Mouse (Mus musculus): ENCODE results near the gene Grb2. TPM values are rescaled to one million over a fixed set of nuclear protein-coding genes. Genes with fewer than 3 reads are reported as not detected.

The Grb2 gene
- polyA plus RNA-seq (2014; fragmentation: Nextera tagmentation; extraction: Ambion mirVana), result 39.6 and 55.0 TPM in 2 replicates

DNA sequence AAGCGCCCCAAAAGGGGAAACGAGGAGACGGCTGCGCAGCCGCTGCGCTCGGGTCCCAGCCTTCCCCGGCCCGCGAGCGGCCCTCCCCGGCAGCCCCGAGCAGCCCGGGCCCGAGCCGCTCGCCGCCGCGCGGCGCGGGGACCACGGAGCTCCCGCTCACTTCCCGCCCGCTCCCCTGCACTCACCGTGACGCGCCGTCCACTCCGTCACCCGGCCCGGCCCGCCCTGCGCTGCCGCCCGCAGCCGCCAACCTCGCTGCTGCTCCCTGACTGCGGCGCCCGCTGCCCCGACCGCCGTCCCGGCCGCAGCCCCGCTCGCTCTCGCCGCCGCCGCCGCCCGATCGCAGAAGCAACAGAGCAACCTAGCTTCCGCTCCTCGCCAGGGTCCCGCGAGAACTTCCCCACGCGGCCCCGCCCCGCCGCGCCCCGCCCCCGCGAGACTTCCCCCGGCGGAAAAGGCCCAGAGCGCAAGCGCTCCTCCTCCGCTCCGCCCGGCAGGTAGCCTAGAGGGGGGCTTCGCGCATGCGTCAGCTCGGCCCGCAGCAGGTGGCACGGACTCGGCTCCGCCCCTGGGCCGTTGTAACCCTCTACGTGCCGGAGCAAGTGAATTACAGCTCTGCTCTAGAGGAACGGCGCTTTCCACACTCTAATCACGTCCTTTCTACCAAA is at the start of gene Grb2:
Gene Grb2, minus strand, starts transcription at position 389 of the 668 bp plus-strand sequence.
- H3K4me1 ChIP-seq (ENCODE audit: control insufficient read depth, insufficient read depth, low read length), result peaks cover 14% of the 10 kb centered on the region
- H3K27ac ChIP-seq (ENCODE audit: low read length), result peak within 1 kb of the TSS; percentile 88
- peak within 1 kb of the TSS; percentile 95 for H3K9ac ChIP-seq (replicated peaks; ENCODE audit: low read depth, low read length)
- no peaks in the 10 kb centered on the region for H3K36me3 ChIP-seq (ENCODE audit: control insufficient read depth, insufficient read depth, low read length)
- no peaks in the 10 kb centered on the region for H3K9me3 ChIP-seq (ENCODE audit: control insufficient read depth, low read depth, low read length)
- H3K4me3 ChIP-seq (ENCODE audit: low read depth, low read length), result peak within 1 kb of the TSS; percentile 99
- ATAC-seq (ENCODE audit: insufficient number of reproducible peaks, insufficient read depth, low FRiP score, low read depth), result peak; percentile 98
- H3K27me3 ChIP-seq (ENCODE audit: control insufficient read depth, insufficient read depth, low read length), result no peaks in the 10 kb centered on the region
- H3K4me2 ChIP-seq (replicated peaks; ENCODE audit: low read depth, low read length), result peak within 1 kb of the TSS; percentile 92
- WGBS, result under 1% methylated on average over 57 of the region's 91 CpGs

DNA sequence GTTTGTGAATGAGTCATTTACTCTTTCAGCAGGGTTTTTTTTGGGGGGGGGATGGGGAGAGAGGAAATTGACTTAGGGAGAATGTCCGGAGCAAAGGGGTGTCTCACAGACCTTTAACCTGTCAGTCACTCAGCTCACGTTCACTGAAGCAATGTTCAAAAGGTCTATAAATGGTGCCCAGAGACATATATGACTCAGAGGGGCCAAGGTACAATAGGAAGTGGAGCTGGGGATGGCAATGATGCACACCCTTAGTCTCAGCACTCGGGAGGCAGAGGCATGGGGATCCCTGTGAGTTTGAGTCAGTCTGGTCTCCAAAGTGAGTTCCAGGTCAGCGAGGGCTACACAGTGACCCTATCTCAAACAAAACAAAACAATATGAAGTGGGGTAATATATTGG is 45.1 kb upstream of the Grb2 start:
- Histone ChIP-seq H3K4me3 (ENCODE audit: low read depth, low read length) (no peak overlapping the region), H3K9me3 (ENCODE audit: control insufficient read depth, low read depth, low read length) (no peaks in the 10 kb centered on the region), H3K36me3 (ENCODE audit: control insufficient read depth, insufficient read depth, low read length) (no peaks in the 10 kb centered on the region), H3K27me3 (ENCODE audit: control insufficient read depth, insufficient read depth, low read length) (no peaks in the 10 kb centered on the region), H3K4me1 (ENCODE audit: control insufficient read depth, insufficient read depth, low read length) (no peaks in the 10 kb centered on the region), H3K27ac (ENCODE audit: low read length) (no peak overlapping the region), H3K9ac (replicated peaks; ENCODE audit: low read depth, low read length) (no peak overlapping the region), H3K4me2 (replicated peaks; ENCODE audit: low read depth, low read length) (no peak overlapping the region)
- WGBS, result 73% methylated on average over 4 of the region's 4 CpGs
- ATAC-seq (ENCODE audit: insufficient number of reproducible peaks, insufficient read depth, low FRiP score, low read depth), result no peak

DNA sequence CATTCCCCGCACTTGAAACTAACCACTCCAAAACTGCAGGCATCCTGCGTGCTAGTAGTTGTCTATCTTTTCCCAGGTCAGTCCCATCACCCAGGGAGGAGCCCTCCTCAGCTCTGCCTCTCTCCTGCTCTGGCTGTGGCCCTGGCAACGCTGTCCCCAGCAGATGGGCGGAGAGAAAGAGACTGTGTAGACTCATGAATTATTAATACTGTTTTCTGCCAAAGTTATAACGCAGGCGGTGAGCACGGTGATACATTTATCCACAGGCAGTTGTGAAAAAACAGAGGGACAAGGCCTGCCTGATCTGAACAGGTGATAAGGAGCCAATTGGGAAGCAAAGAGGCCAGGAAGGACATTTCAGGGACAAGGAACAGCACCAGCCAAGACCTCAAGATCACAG is 44.3 kb upstream of the Grb2 start:
- Histone ChIP-seq H3K9me3 (ENCODE audit: control insufficient read depth, low read depth, low read length) (no peaks in the 10 kb centered on the region), H3K27me3 (ENCODE audit: control insufficient read depth, insufficient read depth, low read length) (no peaks in the 10 kb centered on the region), H3K9ac (replicated peaks; ENCODE audit: low read depth, low read length) (no peak overlapping the region), H3K4me1 (ENCODE audit: control insufficient read depth, insufficient read depth, low read length) (no peaks in the 10 kb centered on the region), H3K4me2 (replicated peaks; ENCODE audit: low read depth, low read length) (no peak overlapping the region), H3K4me3 (ENCODE audit: low read depth, low read length) (no peak overlapping the region), H3K36me3 (ENCODE audit: control insufficient read depth, insufficient read depth, low read length) (no peaks in the 10 kb centered on the region), H3K27ac (ENCODE audit: low read length) (no peak overlapping the region)
- WGBS, result 79% methylated on average over 7 of the region's 7 CpGs
- ATAC-seq (ENCODE audit: insufficient number of reproducible peaks, insufficient read depth, low FRiP score, low read depth), result no peak

DNA sequence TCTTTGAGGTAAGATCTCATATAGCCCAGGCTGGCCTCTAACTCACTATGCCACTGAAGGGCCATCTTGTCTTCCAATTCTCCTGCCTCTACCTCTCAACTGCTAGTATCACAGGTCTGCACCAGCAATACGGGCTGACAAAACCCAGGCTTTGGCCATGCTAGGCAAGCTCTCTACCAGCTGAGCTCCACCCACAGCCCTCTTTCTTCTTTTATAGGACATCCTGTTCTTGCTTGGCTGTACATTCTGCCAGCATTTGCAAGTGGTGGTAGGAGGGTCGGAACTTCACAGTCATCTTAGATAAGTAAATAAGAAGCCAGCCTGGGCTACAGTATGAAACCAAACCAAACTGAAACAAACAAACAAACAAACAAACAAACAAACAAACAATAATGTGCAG is 43.3 kb upstream of the Grb2 start:
- WGBS, result 60% methylated on average over 2 of the region's 2 CpGs
- no peak overlapping the region for H3K27ac ChIP-seq (ENCODE audit: low read length)
- no peak for ATAC-seq (ENCODE audit: insufficient number of reproducible peaks, insufficient read depth, low FRiP score, low read depth)
- H3K27me3 ChIP-seq (ENCODE audit: control insufficient read depth, insufficient read depth, low read length), result no peaks in the 10 kb centered on the region
- H3K9ac ChIP-seq (replicated peaks; ENCODE audit: low read depth, low read length), result no peak overlapping the region
- H3K36me3 ChIP-seq (ENCODE audit: control insufficient read depth, insufficient read depth, low read length), result no peaks in the 10 kb centered on the region
- no peaks in the 10 kb centered on the region for H3K4me1 ChIP-seq (ENCODE audit: control insufficient read depth, insufficient read depth, low read length)
- H3K9me3 ChIP-seq (ENCODE audit: control insufficient read depth, low read depth, low read length), result no peaks in the 10 kb centered on the region
- no peak overlapping the region for H3K4me3 ChIP-seq (ENCODE audit: low read depth, low read length)
- H3K4me2 ChIP-seq (replicated peaks; ENCODE audit: low read depth, low read length), result no peak overlapping the region

DNA sequence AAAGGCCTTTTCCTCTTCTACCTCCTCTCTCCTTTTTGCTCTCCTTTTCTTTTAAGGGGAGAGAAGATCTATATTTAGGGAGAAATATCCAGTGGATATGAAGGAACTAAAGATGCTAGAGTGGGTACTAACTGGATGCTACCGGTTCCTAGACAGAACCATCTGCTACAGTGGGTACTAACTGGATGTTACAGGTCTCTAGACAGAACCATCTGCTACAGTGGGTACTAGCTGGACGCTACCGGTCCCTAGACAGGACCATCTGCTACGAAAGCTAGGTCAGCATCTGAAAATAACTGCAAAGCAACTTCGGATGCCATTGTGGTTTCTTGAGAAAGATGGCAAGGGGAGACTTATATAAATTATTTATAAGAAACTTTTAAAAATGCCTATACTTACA is 41.4 kb upstream of the Grb2 start:
- Histone ChIP-seq H3K4me3 (ENCODE audit: low read depth, low read length) (no peak overlapping the region), H3K4me2 (replicated peaks; ENCODE audit: low read depth, low read length) (no peak overlapping the region), H3K27ac (ENCODE audit: low read length) (no peak overlapping the region), H3K27me3 (ENCODE audit: control insufficient read depth, insufficient read depth, low read length) (no peaks in the 10 kb centered on the region), H3K4me1 (ENCODE audit: control insufficient read depth, insufficient read depth, low read length) (no peaks in the 10 kb centered on the region), H3K36me3 (ENCODE audit: control insufficient read depth, insufficient read depth, low read length) (no peaks in the 10 kb centered on the region), H3K9me3 (ENCODE audit: control insufficient read depth, low read depth, low read length) (no peaks in the 10 kb centered on the region), H3K9ac (replicated peaks; ENCODE audit: low read depth, low read length) (no peak overlapping the region)
- ATAC-seq (ENCODE audit: insufficient number of reproducible peaks, insufficient read depth, low FRiP score, low read depth), result no peak
- 92% methylated on average over 5 of the region's 5 CpGs for WGBS

DNA sequence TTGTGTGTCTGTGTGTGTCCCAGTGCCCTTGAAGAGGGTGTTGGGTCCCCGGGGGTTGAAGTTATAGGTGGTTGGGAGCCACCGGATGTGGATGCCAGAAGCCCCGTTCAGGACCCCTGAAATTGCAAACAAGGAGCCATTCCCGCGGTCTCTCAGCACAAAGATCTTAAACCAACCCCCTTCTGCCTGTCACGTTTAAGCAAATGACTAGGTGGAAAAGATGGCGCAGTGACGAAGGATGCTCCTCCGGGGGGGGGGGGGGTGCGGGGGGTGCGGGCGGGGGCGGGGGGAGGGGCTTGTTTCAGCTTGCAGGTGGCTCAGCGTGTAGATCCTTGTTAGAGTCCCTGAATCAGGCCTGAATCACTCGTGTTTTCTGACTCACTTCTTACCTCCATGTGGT is 39.0 kb upstream of the Grb2 start:
- Histone ChIP-seq H3K4me2 (replicated peaks; ENCODE audit: low read depth, low read length) (peak overlapping the region; percentile 33; the same call in 1 of the 2 replicates), H3K4me1 (ENCODE audit: control insufficient read depth, insufficient read depth, low read length) (no peaks in the 10 kb centered on the region), H3K27ac (ENCODE audit: low read length) (no peak overlapping the region), H3K9ac (replicated peaks; ENCODE audit: low read depth, low read length) (no peak overlapping the region), H3K4me3 (ENCODE audit: low read depth, low read length) (no peak overlapping the region), H3K27me3 (ENCODE audit: control insufficient read depth, insufficient read depth, low read length) (no peaks in the 10 kb centered on the region), H3K9me3 (ENCODE audit: control insufficient read depth, low read depth, low read length) (no peaks in the 10 kb centered on the region), H3K36me3 (ENCODE audit: control insufficient read depth, insufficient read depth, low read length) (no peaks in the 10 kb centered on the region)
- WGBS, result 3% methylated on average over 15 of the region's 15 CpGs
- ATAC-seq (ENCODE audit: insufficient number of reproducible peaks, insufficient read depth, low FRiP score, low read depth), result no peak

DNA sequence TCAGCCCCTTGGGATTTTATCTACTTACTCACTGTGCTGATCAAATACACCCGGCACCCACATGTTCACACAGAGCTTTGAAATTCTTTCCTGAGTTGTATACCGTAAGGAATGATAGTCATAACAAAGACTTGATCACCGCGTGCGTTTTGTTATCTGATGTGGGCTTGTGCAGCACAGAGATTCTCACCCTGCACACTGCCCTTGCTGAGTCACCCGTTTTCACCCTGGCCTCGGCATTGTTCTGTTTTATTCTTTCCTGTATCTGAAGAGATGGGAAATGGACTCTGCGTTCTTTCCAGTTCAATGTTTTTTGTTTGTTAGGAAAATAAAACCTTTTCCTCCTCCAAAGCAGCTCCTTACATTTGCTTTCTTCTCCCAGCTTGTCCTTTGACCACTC is 38.4 kb upstream of the Grb2 start:
- H3K9ac ChIP-seq (replicated peaks; ENCODE audit: low read depth, low read length), result no peak overlapping the region
- H3K4me2 ChIP-seq (replicated peaks; ENCODE audit: low read depth, low read length), result 0 out of 2 replicates have a peak overlapping the region, but pooled peaks have one; percentile 33

DNA sequence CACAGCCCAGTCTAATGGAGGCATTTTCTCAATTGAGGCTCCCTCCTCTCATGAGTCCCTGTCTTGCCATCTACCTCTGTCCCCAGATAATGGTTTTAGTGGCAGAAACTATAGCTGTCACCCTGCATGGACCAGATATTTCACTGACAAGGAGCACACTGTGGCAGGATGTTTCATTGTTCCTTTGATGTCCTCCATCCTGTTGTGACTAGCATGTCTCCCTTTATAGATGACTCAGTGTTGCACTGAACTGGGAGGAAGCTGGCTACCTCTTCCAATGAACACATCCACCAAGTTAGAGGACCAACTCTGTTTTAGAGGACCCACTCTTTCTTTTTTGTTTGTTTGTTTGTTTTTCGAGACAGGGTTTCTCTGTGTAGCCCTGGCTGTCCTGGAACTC is 37.7 kb upstream of the Grb2 start:
- Histone ChIP-seq H3K4me1 (ENCODE audit: control insufficient read depth, insufficient read depth, low read length) (no peaks in the 10 kb centered on the region), H3K4me3 (ENCODE audit: low read depth, low read length) (no peak overlapping the region), H3K9me3 (ENCODE audit: control insufficient read depth, low read depth, low read length) (no peaks in the 10 kb centered on the region), H3K36me3 (ENCODE audit: control insufficient read depth, insufficient read depth, low read length) (no peaks in the 10 kb centered on the region), H3K4me2 (replicated peaks; ENCODE audit: low read depth, low read length) (no peak overlapping the region), H3K27ac (ENCODE audit: low read length) (no peak overlapping the region), H3K9ac (replicated peaks; ENCODE audit: low read depth, low read length) (no peak overlapping the region), H3K27me3 (ENCODE audit: control insufficient read depth, insufficient read depth, low read length) (no peaks in the 10 kb centered on the region)
- 63% methylated on average over 1 of the region's 1 CpGs for WGBS
- no peak for ATAC-seq (ENCODE audit: insufficient number of reproducible peaks, insufficient read depth, low FRiP score, low read depth)

More for the DNA sequence above, 38.4 kb upstream of the Grb2 start:
- WGBS, result 26% methylated on average over 8 of the region's 8 CpGs
- no peak for ATAC-seq (ENCODE audit: insufficient number of reproducible peaks, insufficient read depth, low FRiP score, low read depth)
- no peak overlapping the region for H3K27ac ChIP-seq (ENCODE audit: low read length)
- no peaks in the 10 kb centered on the region for H3K27me3 ChIP-seq (ENCODE audit: control insufficient read depth, insufficient read depth, low read length)
- no peaks in the 10 kb centered on the region for H3K9me3 ChIP-seq (ENCODE audit: control insufficient read depth, low read depth, low read length)
- no peaks in the 10 kb centered on the region for H3K4me1 ChIP-seq (ENCODE audit: control insufficient read depth, insufficient read depth, low read length)
- no peaks in the 10 kb centered on the region for H3K36me3 ChIP-seq (ENCODE audit: control insufficient read depth, insufficient read depth, low read length)
- H3K4me3 ChIP-seq (ENCODE audit: low read depth, low read length), result no peak overlapping the region

DNA sequence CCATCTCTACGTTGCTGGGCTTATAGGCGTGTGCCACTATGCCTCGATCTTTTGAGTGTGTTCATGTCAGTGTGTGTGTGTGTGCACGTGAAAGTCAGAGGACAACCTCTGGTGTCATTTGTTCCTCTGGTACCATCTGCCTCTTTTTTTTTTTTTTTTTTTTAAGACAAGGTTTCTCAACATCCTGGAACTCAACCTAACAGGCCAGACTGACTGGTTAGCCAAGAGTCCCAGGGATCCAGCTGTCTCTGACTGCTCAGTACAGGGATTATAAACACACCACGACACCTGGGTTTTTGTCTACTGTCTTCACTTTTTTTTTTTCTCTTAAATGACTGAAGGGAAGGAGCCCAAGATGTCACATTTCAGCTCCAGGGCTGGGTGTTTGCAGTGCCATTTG is 36.0 kb upstream of the Grb2 start:
- H3K27ac ChIP-seq (ENCODE audit: low read length), result no peak overlapping the region
- H3K36me3 ChIP-seq (ENCODE audit: control insufficient read depth, insufficient read depth, low read length), result no peaks in the 10 kb centered on the region
- H3K27me3 ChIP-seq (ENCODE audit: control insufficient read depth, insufficient read depth, low read length), result no peaks in the 10 kb centered on the region
- ATAC-seq (ENCODE audit: insufficient number of reproducible peaks, insufficient read depth, low FRiP score, low read depth), result no peak
- H3K4me1 ChIP-seq (ENCODE audit: control insufficient read depth, insufficient read depth, low read length), result no peaks in the 10 kb centered on the region
- WGBS, result 79% methylated on average over 5 of the region's 5 CpGs
- no peak overlapping the region for H3K9ac ChIP-seq (replicated peaks; ENCODE audit: low read depth, low read length)
- H3K4me2 ChIP-seq (replicated peaks; ENCODE audit: low read depth, low read length), result no peak overlapping the region
- H3K9me3 ChIP-seq (ENCODE audit: control insufficient read depth, low read depth, low read length), result no peaks in the 10 kb centered on the region
- H3K4me3 ChIP-seq (ENCODE audit: low read depth, low read length), result no peak overlapping the region
